Mouse (Mus musculus) natural killer cell, adult 2 months (primary cell): ENCODE data around the gene Zfp598.
"Not testable (repeated sequence)": the region's sequence is repeated elsewhere in the genome, so short reads cannot be mapped to it uniquely, and the experiment has no call there.

Experiments
- DNase-seq, 2 experiments: peaks; one replicate each; pipeline ENCODE4 v3.0.0; 2022; ENCODE audit warnings: low spot score in 2 of 2

Gene Zfp598

GRCm38 (mm10) chr17:24687599-24687998 is 18.1 kb downstream of the Zfp598 start:
- DNase-seq, result no peak

GRCm38 (mm10) chr17:24689251-24690081 is 20.0 kb downstream of the Zfp598 start, which contains the start of gene Syngr3:
Gene Syngr3, minus strand, starts transcription at chr17:24689955.
- DNase-seq, result no peak

GRCm38 (mm10) chr17:24692385-24692784 is 22.9 kb downstream of the Zfp598 start:
- DNase-seq, result no peak

- no peak for DNase-seq
These were observed 26.0 kb downstream of the Zfp598 start for GRCm38 (mm10) chr17:24695326-24696010.

- DNase-seq, result peak; percentile 34 to 68
These were observed 26.7 kb downstream of the Zfp598 start, which contains the start of the genes Gfer and Noxo1 for GRCm38 (mm10) chr17:24696011-24696697. Gene Gfer, minus strand, starts transcription at chr17:24696156. Gene Noxo1, plus strand, starts transcription at chr17:24696234.

GRCm38 (mm10) chr17:24697985-24698384 is 28.5 kb downstream of the Zfp598 start:
- no peak for DNase-seq

- DNase-seq, result no peak
These were observed 29.2 kb downstream of the Zfp598 start for GRCm38 (mm10) chr17:24698715-24699114.

GRCm38 (mm10) chr17:24699473-24699872 is 30.0 kb downstream of the Zfp598 start:
- DNase-seq, result no peak

- DNase-seq, result no peak
These were observed 31.8 kb downstream of the Zfp598 start for GRCm38 (mm10) chr17:24701251-24701650.

- DNase-seq, result no peak
These were observed 36.3 kb downstream of the Zfp598 start for GRCm38 (mm10) chr17:24705821-24706220.

- peak; percentile 85 to 89 for DNase-seq
These were observed 37.7 kb downstream of the Zfp598 start, which contains the start of gene Tbl3 for GRCm38 (mm10) chr17:24706982-24707800. Gene Tbl3, minus strand, starts transcription at chr17:24707660.

GRCm38 (mm10) chr17:24707801-24708425 is 38.4 kb downstream of the Zfp598 start:
- no peak for DNase-seq

GRCm38 (mm10) chr17:24708646-24709045 is 39.2 kb downstream of the Zfp598 start:
- DNase-seq, result no peak

- no peak for DNase-seq
These were observed 46.1 kb downstream of the Zfp598 start for GRCm38 (mm10) chr17:24715556-24715955.

- no peak for DNase-seq
These were observed 46.7 kb downstream of the Zfp598 start for GRCm38 (mm10) chr17:24716166-24716682.

- DNase-seq, result no peak
These were observed 48.5 kb downstream of the Zfp598 start, which contains the start of the genes Rnf151 and Rps2 for GRCm38 (mm10) chr17:24717943-24718342. Gene Rnf151, minus strand, starts transcription at chr17:24718063. Gene Rps2, plus strand, starts transcription at chr17:24718116.

- not testable (repeated sequence) for DNase-seq
These were observed 49.5 kb downstream of the Zfp598 start for GRCm38 (mm10) chr17:24718938-24719337.

- DNase-seq, result peak; percentile 96 to 98
These were observed 50.2 kb downstream of the Zfp598 start for GRCm38 (mm10) chr17:24719494-24720222.

GRCm38 (mm10) chr17:24720616-24721015 is 51.1 kb downstream of the Zfp598 start:
- not testable (repeated sequence) for DNase-seq
